Mouse (Mus musculus): ENCODE measurements around the gene Aldoart2. TPM values are rescaled to one million over a fixed set of nuclear protein-coding genes. Genes with fewer than 3 reads are reported as not detected.

Aldoart2 gene
- polyA plus RNA-seq, 1 experiment = 0.04 TPM

GRCm38 (mm10) chr12:55607902-55608301, 42.9 kb downstream of the Aldoart2 start:
- H3K4me2 ChIP-seq (ENCODE audit: low read depth) = no peak overlapping the region
- H3K4me3 ChIP-seq = no peak overlapping the region
- no peaks in the 10 kb centered on the region for H3K27me3 ChIP-seq (ENCODE audit: control insufficient read depth, insufficient read depth, insufficient read length)
- H3K79me2 ChIP-seq (ENCODE audit: control insufficient read depth, insufficient read depth) = no peaks in the 10 kb centered on the region
- TF ChIP-seq MAX (IDR thresholded peaks at IDR 0.05; ENCODE audit: low read depth) = no peak
- TF ChIP-seq TCF12 (IDR thresholded peaks at IDR 0.05; ENCODE audit: insufficient read depth, poor library complexity, severe bottlenecking) = no peak
- TF ChIP-seq E2F4 (IDR thresholded peaks at IDR 0.05; ENCODE audit: insufficient read depth) = no peak
- TF ChIP-seq POLR2A (IDR thresholded peaks at IDR 0.05; ENCODE audit: insufficient read length, low read depth) = no peak
- no peak for TF ChIP-seq USF1 (IDR thresholded peaks at IDR 0.05; ENCODE audit: low read depth)
- TF ChIP-seq TCF3 (IDR thresholded peaks at IDR 0.05; ENCODE audit: insufficient read length, low read depth) = no peak
- TF ChIP-seq MYOG (IDR thresholded peaks at IDR 0.05; ENCODE audit: control insufficient read depth in 1 of 3, insufficient read depth in 1 of 3, insufficient read length in 2 of 3, low read depth in 2 of 3) = no peak
- TF ChIP-seq SRF (IDR thresholded peaks at IDR 0.05; ENCODE audit: control insufficient read depth, insufficient read length, low read depth) = no peak
- TF ChIP-seq POLR2AphosphoS2 (IDR thresholded peaks at IDR 0.05; ENCODE audit: insufficient read length, low read depth) = no peak
- TF ChIP-seq CEBPB (IDR thresholded peaks at IDR 0.05; ENCODE audit: insufficient read depth, poor library complexity, severe bottlenecking) = no peak
- no peak for TF ChIP-seq MYOD1 (IDR thresholded peaks at IDR 0.05; ENCODE audit: control insufficient read depth in 1 of 3, insufficient read length in 2 of 3, low read depth in 2 of 3)
- TF ChIP-seq REST (IDR thresholded peaks at IDR 0.05; ENCODE audit: insufficient read depth, insufficient read length) = no peak
- H3K36me3 ChIP-seq (ENCODE audit: control insufficient read depth, insufficient read depth) = peaks cover 11% of the 10 kb centered on the region
- H3ac ChIP-seq (ENCODE audit: control insufficient read depth, insufficient read length) = no peak overlapping the region

DNA sequence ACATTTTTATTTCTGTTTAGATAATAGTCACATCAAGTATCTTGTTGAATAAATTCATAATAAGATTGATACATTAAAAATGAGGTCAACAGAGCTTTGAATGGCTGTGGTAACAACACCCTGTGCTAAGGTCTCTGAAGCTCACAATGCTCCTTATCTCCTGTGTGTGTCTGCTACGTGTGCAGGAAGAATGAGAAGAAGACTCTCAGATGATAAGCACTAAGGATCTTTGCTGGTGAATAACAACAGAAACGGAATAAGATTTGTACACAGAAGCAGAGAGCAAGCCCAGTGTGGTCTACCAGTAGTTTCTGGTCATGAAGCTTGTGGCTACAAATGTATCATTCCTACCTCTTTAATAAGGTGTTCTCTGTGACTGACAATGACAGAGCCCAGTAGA, 45.8 kb downstream of the Aldoart2 start:
- no peak overlapping the region for H3ac ChIP-seq (ENCODE audit: control insufficient read depth, insufficient read length)
- TF ChIP-seq MYOG (IDR thresholded peaks at IDR 0.05; ENCODE audit: control insufficient read depth in 1 of 3, insufficient read depth in 1 of 3, insufficient read length in 2 of 3, low read depth in 2 of 3) (no peak), E2F4 (IDR thresholded peaks at IDR 0.05; ENCODE audit: insufficient read depth) (no peak), REST (IDR thresholded peaks at IDR 0.05; ENCODE audit: insufficient read depth, insufficient read length) (no peak), POLR2A (IDR thresholded peaks at IDR 0.05; ENCODE audit: insufficient read length, low read depth) (no peak), MAX (IDR thresholded peaks at IDR 0.05; ENCODE audit: low read depth) (no peak), TCF12 (IDR thresholded peaks at IDR 0.05; ENCODE audit: insufficient read depth, poor library complexity, severe bottlenecking) (no peak), SRF (IDR thresholded peaks at IDR 0.05; ENCODE audit: control insufficient read depth, insufficient read length, low read depth) (no peak), MYOD1 (IDR thresholded peaks at IDR 0.05; ENCODE audit: control insufficient read depth in 1 of 3, insufficient read length in 2 of 3, low read depth in 2 of 3) (no peak), POLR2AphosphoS2 (IDR thresholded peaks at IDR 0.05; ENCODE audit: insufficient read length, low read depth) (no peak), TCF3 (IDR thresholded peaks at IDR 0.05; ENCODE audit: insufficient read length, low read depth) (no peak), USF1 (IDR thresholded peaks at IDR 0.05; ENCODE audit: low read depth) (no peak), CEBPB (IDR thresholded peaks at IDR 0.05; ENCODE audit: insufficient read depth, poor library complexity, severe bottlenecking) (no peak)
- H3K79me2 ChIP-seq (ENCODE audit: control insufficient read depth, insufficient read depth) = no peaks in the 10 kb centered on the region
- H3K4me3 ChIP-seq = no peak overlapping the region
- no peaks in the 10 kb centered on the region for H3K36me3 ChIP-seq (ENCODE audit: control insufficient read depth, insufficient read depth)
- H3K4me2 ChIP-seq (ENCODE audit: low read depth) = no peak overlapping the region
- no peaks in the 10 kb centered on the region for H3K27me3 ChIP-seq (ENCODE audit: control insufficient read depth, insufficient read depth, insufficient read length)

Other genes starting within 250 kb of the Aldoart2 start
- gene Psma6, start 181.0 kb upstream of the Aldoart2 start, polyA plus RNA-seq (2012; fragmentation: generic; extraction: Trizol) = 266 TPM
- 18.0 TPM for gene Nfkbia, start 72.6 kb upstream of the Aldoart2 start, polyA plus RNA-seq (2012; fragmentation: generic; extraction: Trizol)
- gene Insm2, start 34.2 kb downstream of the Aldoart2 start, polyA plus RNA-seq (2012; fragmentation: generic; extraction: Trizol) = not detected